In the genomic region with DNA sequence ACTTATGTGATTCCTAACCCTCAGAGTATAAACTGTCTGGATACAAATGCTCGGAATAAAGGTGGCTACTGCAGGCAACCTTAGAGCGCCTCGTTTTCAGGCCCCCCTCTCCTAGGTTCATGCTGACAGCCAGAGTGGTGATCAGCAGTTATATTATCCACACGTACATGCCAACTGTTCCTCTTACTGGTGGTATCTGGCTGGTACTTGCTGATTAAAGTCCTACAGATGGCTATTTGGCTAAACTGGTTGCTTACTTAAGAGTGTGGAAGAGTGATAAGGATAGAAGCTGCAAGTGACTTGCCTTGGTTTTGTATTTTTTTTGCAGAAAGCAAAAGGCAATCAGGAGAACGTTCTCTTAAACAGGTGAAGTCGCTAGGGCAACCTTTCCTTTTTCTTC, we compare ENCODE assay signal across 30 mouse cellular contexts.
DNase-seq lines count a peak whose midpoint lies in the region; ATAC-seq and TF ChIP-seq lines count a peak whose summit lies in the region.
"Had no signal": no experiment of that assay in that cellular context is flagged by ENCODE, and none has a peak within 500 bp of the region (broad histone marks: within the 10 kb centered on the region; RNA-seq: fewer than 3 reads in every experiment).

No protein-coding gene starts in this region.

- TF ChIP-seq CTCF in heart, adult 2 months (IDR thresholded peaks at IDR 0.05): no peak
- TF ChIP-seq CTCF in G1E (IDR thresholded peaks at IDR 0.05; ENCODE audit: low read depth, low read length): no peak

- no peak for TF ChIP-seq POLR2A in heart, adult 2 months (IDR thresholded peaks at IDR 0.05; ENCODE audit: insufficient read depth, low read depth, low read length)

- H3K9ac ChIP-seq in heart, adult 2 months (ENCODE audit: low read depth, low read length): no peak overlapping the region
- no peak overlapping the region for H3K9ac ChIP-seq in liver, embryonic 15.5 days
- H3K9ac ChIP-seq: forebrain, embryonic 12.5 days; heart, embryonic 13.5 days; hindbrain, embryonic 15.5 days; limb, embryonic 15.5 days; lung, embryonic 15.5 days had no signal

- TF ChIP-seq EP300 in heart, adult 2 months (IDR thresholded peaks at IDR 0.05; ENCODE audit: insufficient read depth, low read depth, low read length): no peak

- H3K79me2 ChIP-seq in heart, adult 2 months (replicated peaks; ENCODE audit: control insufficient read depth, insufficient read depth, low read length): no peaks in the 10 kb centered on the region

- H3K36me3 ChIP-seq in heart, adult 2 months (ENCODE audit: control insufficient read depth, insufficient read depth, low read length): peaks cover 8% of the 10 kb centered on the region
- H3K36me3 ChIP-seq in G1E (replicated peaks): peaks cover 23% of the 10 kb centered on the region
- peaks cover under 1% of the 10 kb centered on the region; the same call in 1 of the 2 replicates for H3K36me3 ChIP-seq in liver, embryonic 15.5 days (replicated peaks)

- H3K4me1 ChIP-seq in heart, adult 2 months (ENCODE audit: control insufficient read depth, insufficient read depth, low read length): peaks cover 2% of the 10 kb centered on the region; the same call in 1 of the 2 replicates
- H3K4me1 ChIP-seq in G1E (ENCODE audit: insufficient read depth, low read depth, low read length): peaks cover 7% of the 10 kb centered on the region
- no peaks in the 10 kb centered on the region for H3K4me1 ChIP-seq in liver, embryonic 15.5 days (replicated peaks)
- H3K4me1 ChIP-seq: forebrain, embryonic 12.5 days; heart, embryonic 13.5 days; hindbrain, embryonic 10.5 days; hindbrain, embryonic 15.5 days; limb, embryonic 15.5 days; lung, embryonic 15.5 days had no signal

- H3K27ac ChIP-seq in heart, adult 2 months: peak overlapping the region; percentile 12; the same call in 1 of the 2 replicates
- H3K27ac ChIP-seq in liver, embryonic 15.5 days (replicated peaks): no peak overlapping the region
- H3K27ac ChIP-seq: forebrain, embryonic 12.5 days; heart, embryonic 13.5 days; hindbrain, embryonic 10.5 days; hindbrain, embryonic 15.5 days; limb, embryonic 10.5 days; limb, embryonic 15.5 days; lung, embryonic 15.5 days had no signal

- H3K4me2 ChIP-seq in liver, embryonic 15.5 days: no peak overlapping the region
- H3K4me2 ChIP-seq: forebrain, embryonic 12.5 days; heart, embryonic 13.5 days; hindbrain, embryonic 15.5 days; limb, embryonic 15.5 days; lung, embryonic 15.5 days had no signal

- H3K4me3 ChIP-seq in heart, adult 2 months: no peak overlapping the region
- no peak overlapping the region for H3K4me3 ChIP-seq in G1E (ENCODE audit: low read depth, low read length)
- no peak overlapping the region for H3K4me3 ChIP-seq in liver, embryonic 15.5 days (replicated peaks)
- H3K4me3 ChIP-seq: erythroblast, embryonic 14.5 days; forebrain, embryonic 12.5 days; heart, embryonic 13.5 days; hindbrain, embryonic 10.5 days; hindbrain, embryonic 15.5 days; limb, embryonic 10.5 days; limb, embryonic 15.5 days; lung, embryonic 15.5 days had no signal

- DNase-seq in heart, adult 2 months: no peak
- DNase-seq in heart, adult 8-10 months (ENCODE audit: low spot score): no peak
- DNase-seq in G1E (ENCODE audit: low spot score): no peak
- peak; percentile 73 for DNase-seq in MEL-GATA-1-ER (ENCODE audit: extremely low read depth, low read depth)
- no peak for DNase-seq in thymus, postnatal 10 days (ENCODE audit: low spot score in 2 of 2)
- DNase-seq in embryo, embryonic 11 days: no peak
- no peak for DNase-seq in lung, postnatal 36 days
- DNase-seq: adrenal gland, postnatal 10 days; cerebellum, adult 9-11 months; gastrocnemius, postnatal 25 days; heart, adult 18-20 months; heart, postnatal 10 days; kidney, adult 11 months; kidney, postnatal 14 days; right cerebral cortex, postnatal 4 days; thymus, adult 2 months; thymus, postnatal 4 days had no signal

- intact Hi-C loops in heart, adult 2 months (cut with DNase I): no loop called here

- no peaks in the 10 kb centered on the region for H3K27me3 ChIP-seq in heart, adult 2 months (ENCODE audit: control insufficient read depth, insufficient read depth, low read length)
- no peaks in the 10 kb centered on the region for H3K27me3 ChIP-seq in G1E (ENCODE audit: insufficient read depth, low read length)
- H3K27me3 ChIP-seq in liver, embryonic 15.5 days: no peaks in the 10 kb centered on the region
- H3K27me3 ChIP-seq: forebrain, embryonic 12.5 days; heart, embryonic 13.5 days; hindbrain, embryonic 15.5 days; limb, embryonic 15.5 days; lung, embryonic 15.5 days; Patski had no signal

- peak; percentile 91 for ATAC-seq in G1E (ENCODE audit: extremely low read depth, insufficient number of reproducible peaks, low FRiP score, poor library complexity, severe bottlenecking)
- ATAC-seq in liver, embryonic 15.5 days (ENCODE audit: insufficient read depth): 0 out of 2 replicates have a peak, but pooled peaks have one; percentile 15
- ATAC-seq: CD4-positive, CD25-positive, alpha-beta regulatory T cell, adult 4 months; inflammation-experienced regulatory T-cells, adult 6 months; midbrain, embryonic 16.5 days; Patski had no signal

- H3K9me3 ChIP-seq in G1E (replicated peaks): 0 out of 2 replicates have a peak, but pooled peaks cover under 1% of the 10 kb centered on the region
- no peaks in the 10 kb centered on the region for H3K9me3 ChIP-seq in liver, embryonic 15.5 days (replicated peaks)
- H3K9me3 ChIP-seq: forebrain, embryonic 12.5 days; heart, embryonic 13.5 days; hindbrain, embryonic 10.5 days; hindbrain, embryonic 15.5 days; limb, embryonic 10.5 days; limb, embryonic 15.5 days; lung, embryonic 15.5 days had no signal

- WGBS in heart, adult 2 months: 68% methylated on average over 6 of the region's 6 CpGs
- whole genome bisulfite sequencing in liver, embryonic 15.5 days (ENCODE audit: insufficient replicate concordance): 22% methylated on average over 6 of the region's 6 CpGs
